Mouse (Mus musculus): ENCODE results near the gene Vps25.

- TF ChIP-seq POLR2A (IDR thresholded peaks at IDR 0.05; ENCODE audit: extremely low read depth, insufficient read depth, low read length) (no peak), CTCF (IDR thresholded peaks at IDR 0.05; ENCODE audit: extremely low read depth, insufficient read depth, low read length) (no peak)
Observed at GRCm38 (mm10) chr11:101221306-101221986, 32.1 kb upstream of the Vps25 start.
